Mouse (Mus musculus) neural tube, embryonic 12.5 days (tissue): ENCODE results near the gene Nppb. TPM values are rescaled to one million over a fixed set of nuclear protein-coding genes. Genes with fewer than 3 reads are reported as not detected.

Source experiments
- ATAC-seq: fragments of 200-750 bp; cut with Nextera tagmentation; 2 replicates; pipeline ENCODE4 v1.8.0; 2017; ENCODE audit warnings: low read depth, mild to moderate bottlenecking, moderate TSS enrichment, moderate library complexity; ENCODE audit not compliant: low FRiP score
- H3K27ac ChIP-seq: fragments of 300-500 bp; sonication (generic); 2 replicates; pipeline ENCODE4 v1.5.1; 2016
- H3K27me3 ChIP-seq: fragments of 300-500 bp; sonication (generic); replicated peaks from 2 replicates; pipeline ENCODE4 v1.6.1; 2016; ENCODE audit warnings: mild to moderate bottlenecking
- H3K36me3 ChIP-seq: fragments of 300-500 bp; sonication (generic); 2 replicates; pipeline ENCODE4 v1.6.1; 2016; ENCODE audit warnings: mild to moderate bottlenecking
- H3K4me1 ChIP-seq: fragments of 300-500 bp; sonication (generic); 2 replicates; pipeline ENCODE4 v1.6.1; 2016
- H3K4me2 ChIP-seq: fragments of 300-500 bp; sonication (generic); replicated peaks from 2 replicates; pipeline ENCODE4 v1.6.1; 2016; ENCODE audit warnings: mild to moderate bottlenecking
- H3K4me3 ChIP-seq: fragments of 300-500 bp; sonication (generic); 2 replicates; pipeline ENCODE4 v1.5.1; 2016
- H3K9ac ChIP-seq: fragments of 300-500 bp; sonication (generic); 2 replicates; pipeline ENCODE4 v1.6.1; 2016; ENCODE audit warnings: mild to moderate bottlenecking
- H3K9me3 ChIP-seq: fragments of 300-500 bp; sonication (generic); 2 replicates; pipeline ENCODE4 v1.6.1; 2016; ENCODE audit warnings: mild to moderate bottlenecking
- WGBS: fragments of 180-500 bp; shearing (Covaris S2); methylation state at CpG from one replicate; pipeline ENCODE4 v1.1.7; 2016; 5-methylcytosine and 5-hydroxymethylcytosine counted together
- polyA plus RNA-seq: library from polyadenylated mRNA; unstranded; fragments of >200 nt; fragmentation: Nextera tagmentation; extraction: Ambion mirVana; gene quantifications from 2 replicates; pipeline ENCODE4 v1.2.1, GENCODE M21; 2016

The Nppb gene
- polyA plus RNA-seq, 1 experiment from 2014 or later, result not detected

DNA sequence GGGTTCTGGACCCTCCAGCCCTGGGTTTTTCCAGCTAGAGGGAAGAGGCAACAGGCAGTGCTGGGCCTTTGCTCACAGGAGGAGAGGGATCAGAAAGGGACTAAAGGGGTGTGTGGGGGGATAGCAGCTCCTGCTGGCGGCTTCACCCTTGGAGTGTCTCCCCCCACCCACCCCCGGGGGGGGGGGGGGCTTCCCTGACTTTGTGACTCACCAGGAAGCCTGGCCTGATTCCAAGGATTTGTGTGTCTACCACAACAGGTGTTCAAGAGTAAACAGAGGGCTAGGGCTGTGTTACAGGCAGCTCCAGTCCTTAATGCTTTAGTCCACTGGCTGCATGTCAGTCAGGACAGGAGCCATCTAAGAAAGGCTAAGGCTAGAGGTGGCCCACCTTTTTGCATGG lies 38.1 kb upstream of the Nppb start:
- H3K4me1 ChIP-seq, result peaks cover 9% of the 10 kb centered on the region
- 62% methylated on average over 2 of the region's 2 CpGs for WGBS
- no peaks in the 10 kb centered on the region for H3K27me3 ChIP-seq
- H3K9me3 ChIP-seq, result no peaks in the 10 kb centered on the region
- no peak overlapping the region for H3K27ac ChIP-seq
- no peak overlapping the region for H3K4me3 ChIP-seq
- ATAC-seq, result no peak
- H3K4me2 ChIP-seq, result no peak overlapping the region
- H3K9ac ChIP-seq, result no peak overlapping the region
- peaks cover 51% of the 10 kb centered on the region for H3K36me3 ChIP-seq

GRCm38 (mm10) chr4:147953590-147953989 lies 32.0 kb upstream of the Nppb start:
- 9% methylated on average over 4 of the region's 4 CpGs for WGBS
- H3K4me1 ChIP-seq, result no peaks in the 10 kb centered on the region
- H3K4me2 ChIP-seq, result no peak overlapping the region
- peaks cover 9% of the 10 kb centered on the region; the same call in 1 of the 2 replicates for H3K36me3 ChIP-seq
- H3K27me3 ChIP-seq, result no peaks in the 10 kb centered on the region
- no peak for ATAC-seq
- no peak overlapping the region for H3K9ac ChIP-seq
- H3K4me3 ChIP-seq, result no peak overlapping the region
- H3K27ac ChIP-seq, result no peak overlapping the region
- no peaks in the 10 kb centered on the region for H3K9me3 ChIP-seq

- no peaks in the 10 kb centered on the region for H3K9me3 ChIP-seq
- no peaks in the 10 kb centered on the region for H3K4me1 ChIP-seq
- ATAC-seq, result no peak
- H3K36me3 ChIP-seq, result 0 out of 2 replicates have a peak, but pooled peaks cover under 1% of the 10 kb centered on the region
- H3K4me3 ChIP-seq, result no peak overlapping the region
- 39% methylated on average over 11 of the region's 11 CpGs for WGBS
- no peak overlapping the region for H3K9ac ChIP-seq
- H3K27me3 ChIP-seq, result peaks cover 4% of the 10 kb centered on the region; the same call in 1 of the 2 replicates
- H3K27ac ChIP-seq, result no peak overlapping the region
- H3K4me2 ChIP-seq, result no peak overlapping the region
Measured at GRCm38 (mm10) chr4:147957141-147957540, 28.4 kb upstream of the Nppb start.

DNA sequence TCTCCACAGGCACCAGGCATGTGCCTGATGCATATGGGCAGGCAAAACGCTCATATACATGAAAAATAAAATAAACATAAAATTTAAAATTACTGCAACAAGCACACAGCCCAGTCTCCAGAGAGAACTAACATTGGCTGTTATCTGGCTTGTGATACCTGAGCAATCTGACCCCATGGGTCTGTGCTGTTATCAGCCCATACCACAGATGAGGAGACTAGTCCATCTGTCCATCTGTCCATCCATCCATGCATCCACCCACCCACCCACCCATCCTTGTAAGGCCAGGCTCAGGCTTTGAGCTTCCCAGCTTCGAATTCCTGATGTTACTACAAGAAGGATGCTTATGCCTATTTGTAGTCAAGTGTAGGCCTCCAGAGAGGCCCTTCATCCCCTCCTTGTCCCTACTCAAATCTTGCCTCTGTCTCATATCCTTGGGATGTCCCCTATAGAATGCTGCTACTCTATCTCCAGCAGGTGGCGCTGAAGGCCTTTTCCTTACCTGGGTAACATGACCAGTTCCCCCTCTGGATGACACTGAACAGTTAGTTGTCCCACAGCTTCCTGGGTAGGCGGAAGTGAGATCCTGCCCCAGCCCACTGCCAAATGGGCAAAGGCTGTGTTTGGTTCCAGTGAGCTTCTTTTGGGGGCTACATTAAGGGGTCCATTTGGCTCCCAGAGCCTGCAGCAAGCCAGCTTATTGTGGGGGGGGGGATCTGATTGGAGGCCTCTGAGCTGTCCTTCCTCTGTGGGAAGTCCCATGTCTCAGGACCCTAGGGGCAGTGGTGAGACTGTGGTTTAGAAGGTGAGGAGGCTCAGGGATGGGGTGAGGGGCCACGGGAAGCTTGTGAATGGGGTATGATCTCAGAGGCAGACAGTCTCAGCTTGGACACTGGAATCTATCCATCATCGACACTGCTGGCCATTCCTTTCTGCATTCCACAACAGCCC lies 25.4 kb upstream of the Nppb start:
- Histone ChIP-seq H3K27me3 (peaks cover 4% of the 10 kb centered on the region; the same call in 1 of the 2 replicates), H3K9ac (no peak overlapping the region), H3K9me3 (no peaks in the 10 kb centered on the region), H3K4me2 (no peak overlapping the region), H3K27ac (no peak overlapping the region), H3K4me1 (no peaks in the 10 kb centered on the region), H3K36me3 (no peaks in the 10 kb centered on the region), H3K4me3 (no peak overlapping the region)
- 46% methylated on average over 6 of the region's 6 CpGs for WGBS
- peak; percentile 83 for ATAC-seq

GRCm38 (mm10) chr4:147962781-147963180 lies 22.8 kb upstream of the Nppb start:
- no peak for ATAC-seq
- H3K36me3 ChIP-seq, result no peaks in the 10 kb centered on the region
- H3K9me3 ChIP-seq, result no peaks in the 10 kb centered on the region
- no peak overlapping the region for H3K4me2 ChIP-seq
- H3K27me3 ChIP-seq, result peaks cover 4% of the 10 kb centered on the region; the same call in 1 of the 2 replicates
- no peak overlapping the region for H3K4me3 ChIP-seq
- no peak overlapping the region for H3K9ac ChIP-seq
- WGBS, result 71% methylated on average over 6 of the region's 6 CpGs
- H3K27ac ChIP-seq, result no peak overlapping the region
- no peaks in the 10 kb centered on the region for H3K4me1 ChIP-seq

DNA sequence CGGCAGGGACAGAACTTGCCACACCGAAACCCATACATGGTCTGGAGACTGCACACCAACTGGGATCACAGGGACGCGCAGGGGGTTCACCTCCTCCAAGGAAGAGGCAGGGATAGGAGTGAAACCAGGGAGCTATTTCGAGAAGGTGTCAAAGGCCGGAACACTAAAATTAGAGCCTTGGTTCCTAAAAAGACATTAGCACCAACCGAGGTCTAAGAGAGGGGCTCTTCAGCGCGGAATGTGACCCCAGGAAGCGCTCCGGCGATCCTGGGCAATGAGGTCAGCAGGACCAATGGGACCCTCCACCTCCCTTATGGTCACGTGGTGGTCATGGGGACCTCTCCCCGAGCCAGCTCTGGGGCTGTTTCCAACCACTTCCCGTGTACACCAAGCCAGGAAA lies 22.0 kb upstream of the Nppb start:
- no peak for ATAC-seq
- no peak overlapping the region for H3K4me3 ChIP-seq
- peaks cover 4% of the 10 kb centered on the region; the same call in 1 of the 2 replicates for H3K27me3 ChIP-seq
- no peak overlapping the region for H3K4me2 ChIP-seq
- no peaks in the 10 kb centered on the region for H3K9me3 ChIP-seq
- no peak overlapping the region for H3K9ac ChIP-seq
- H3K4me1 ChIP-seq, result no peaks in the 10 kb centered on the region
- no peak overlapping the region for H3K27ac ChIP-seq
- no peaks in the 10 kb centered on the region for H3K36me3 ChIP-seq
- WGBS, result 90% methylated on average over 15 of the region's 15 CpGs

DNA sequence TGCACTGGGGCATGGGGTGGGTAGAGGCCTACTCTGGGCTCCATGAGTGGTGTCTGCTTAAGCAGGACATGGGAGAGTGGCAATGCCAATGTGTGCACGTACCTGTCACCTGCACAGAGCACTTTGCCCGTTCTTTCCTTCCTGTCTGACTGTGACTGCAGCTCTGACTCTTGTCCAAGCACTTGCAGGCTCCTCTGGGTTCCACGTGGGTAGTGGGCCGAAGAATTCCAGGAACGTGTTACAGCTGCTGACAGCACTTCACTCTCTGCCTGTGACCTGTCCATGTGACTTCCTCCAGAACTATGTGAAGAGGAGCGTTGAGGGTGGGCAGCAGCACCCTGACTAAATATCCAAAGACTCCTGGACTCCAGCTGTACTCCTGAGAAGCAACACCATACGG lies 19.9 kb upstream of the Nppb start:
- no peak for ATAC-seq
- Histone ChIP-seq H3K36me3 (no peaks in the 10 kb centered on the region), H3K27me3 (peaks cover 4% of the 10 kb centered on the region; the same call in 1 of the 2 replicates), H3K4me3 (no peak overlapping the region), H3K9me3 (no peaks in the 10 kb centered on the region), H3K4me1 (no peaks in the 10 kb centered on the region), H3K4me2 (no peak overlapping the region), H3K27ac (no peak overlapping the region), H3K9ac (no peak overlapping the region)
- WGBS, result 85% methylated on average over 7 of the region's 7 CpGs

DNA sequence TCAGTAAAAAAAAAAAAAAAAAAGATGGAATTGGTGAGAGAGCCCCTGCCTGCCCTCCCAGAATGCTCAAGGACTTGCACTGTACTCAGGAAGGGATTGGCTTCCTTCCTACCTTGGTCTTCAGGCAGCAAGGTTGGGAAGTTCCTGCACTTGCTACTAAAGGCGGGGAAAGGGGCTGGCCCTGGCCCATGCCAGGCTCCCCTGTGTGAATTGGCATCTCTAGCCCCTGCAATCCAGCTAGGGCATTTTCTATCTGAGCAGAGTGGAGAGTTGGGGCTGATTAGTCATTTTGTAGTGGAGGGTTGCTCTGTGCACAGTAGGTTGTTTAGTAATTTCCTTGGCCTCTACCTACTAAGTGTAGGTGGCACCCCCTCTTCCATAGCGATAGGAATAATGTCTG lies 16.8 kb upstream of the Nppb start:
- Histone ChIP-seq H3K27ac (no peak overlapping the region), H3K4me1 (no peaks in the 10 kb centered on the region), H3K9me3 (no peaks in the 10 kb centered on the region), H3K9ac (no peak overlapping the region), H3K4me3 (no peak overlapping the region), H3K36me3 (no peaks in the 10 kb centered on the region), H3K27me3 (no peaks in the 10 kb centered on the region), H3K4me2 (no peak overlapping the region)
- 76% methylated on average over 2 of the region's 2 CpGs for WGBS
- no peak for ATAC-seq

- 67% methylated on average over 9 of the region's 9 CpGs for WGBS
- H3K27ac ChIP-seq, result no peak overlapping the region
- H3K9me3 ChIP-seq, result no peaks in the 10 kb centered on the region
- H3K36me3 ChIP-seq, result no peaks in the 10 kb centered on the region
- H3K9ac ChIP-seq, result no peak overlapping the region
- ATAC-seq, result no peak
- no peak overlapping the region for H3K4me3 ChIP-seq
- H3K27me3 ChIP-seq, result no peaks in the 10 kb centered on the region
- H3K4me2 ChIP-seq, result no peak overlapping the region
- no peaks in the 10 kb centered on the region for H3K4me1 ChIP-seq
Measured at GRCm38 (mm10) chr4:147969337-147969736, 16.3 kb upstream of the Nppb start.

GRCm38 (mm10) chr4:147976237-147976636 lies 9.4 kb upstream of the Nppb start:
- Histone ChIP-seq H3K4me1 (no peaks in the 10 kb centered on the region), H3K4me3 (no peak overlapping the region), H3K27ac (no peak overlapping the region), H3K36me3 (no peaks in the 10 kb centered on the region), H3K9me3 (peaks cover 5% of the 10 kb centered on the region; the same call in 1 of the 2 replicates), H3K27me3 (no peaks in the 10 kb centered on the region), H3K4me2 (no peak overlapping the region), H3K9ac (no peak overlapping the region)
- WGBS, result 86% methylated on average over 3 of the region's 3 CpGs
- no peak for ATAC-seq

DNA sequence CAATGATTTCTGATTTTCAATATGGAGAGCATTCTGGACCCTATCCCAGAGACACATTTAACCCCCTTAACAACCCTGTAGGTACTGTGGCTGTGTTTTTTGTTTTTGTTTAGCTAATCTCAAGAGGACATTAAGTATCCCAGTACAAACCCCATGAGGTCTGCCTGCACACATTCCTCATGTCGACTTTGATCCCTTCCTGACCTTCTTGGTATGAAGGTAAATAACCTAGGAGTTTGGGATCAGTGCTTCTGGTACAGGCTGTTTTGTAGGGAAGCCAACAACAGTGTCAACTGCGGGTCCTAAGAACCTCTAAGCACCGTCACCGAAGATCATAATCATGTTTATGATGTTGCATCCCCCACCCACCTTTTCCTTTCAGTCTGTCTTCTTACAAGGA lies 7.9 kb upstream of the Nppb start:
- H3K4me3 ChIP-seq, result no peak overlapping the region
- H3K27ac ChIP-seq, result no peak overlapping the region
- H3K4me1 ChIP-seq, result no peaks in the 10 kb centered on the region
- no peak overlapping the region for H3K9ac ChIP-seq
- WGBS, result 77% methylated on average over 4 of the region's 4 CpGs
- H3K27me3 ChIP-seq, result no peaks in the 10 kb centered on the region
- no peak for ATAC-seq
- no peak overlapping the region for H3K4me2 ChIP-seq
- peaks cover 5% of the 10 kb centered on the region; the same call in 1 of the 2 replicates for H3K9me3 ChIP-seq
- H3K36me3 ChIP-seq, result no peaks in the 10 kb centered on the region

- H3K36me3 ChIP-seq, result no peaks in the 10 kb centered on the region
- no peak overlapping the region for H3K9ac ChIP-seq
- no peak overlapping the region for H3K4me3 ChIP-seq
- H3K27me3 ChIP-seq, result no peaks in the 10 kb centered on the region
- no peaks in the 10 kb centered on the region for H3K4me1 ChIP-seq
- no peak overlapping the region for H3K4me2 ChIP-seq
- no peak for ATAC-seq
- WGBS, result 91% methylated on average over 6 of the region's 6 CpGs
- H3K9me3 ChIP-seq, result peaks cover 5% of the 10 kb centered on the region; the same call in 1 of the 2 replicates
- H3K27ac ChIP-seq, result no peak overlapping the region
Measured at GRCm38 (mm10) chr4:147978391-147978790, 7.2 kb upstream of the Nppb start.
